14 mouse cellular contexts compared by ENCODE assay signal in the genomic region with DNA sequence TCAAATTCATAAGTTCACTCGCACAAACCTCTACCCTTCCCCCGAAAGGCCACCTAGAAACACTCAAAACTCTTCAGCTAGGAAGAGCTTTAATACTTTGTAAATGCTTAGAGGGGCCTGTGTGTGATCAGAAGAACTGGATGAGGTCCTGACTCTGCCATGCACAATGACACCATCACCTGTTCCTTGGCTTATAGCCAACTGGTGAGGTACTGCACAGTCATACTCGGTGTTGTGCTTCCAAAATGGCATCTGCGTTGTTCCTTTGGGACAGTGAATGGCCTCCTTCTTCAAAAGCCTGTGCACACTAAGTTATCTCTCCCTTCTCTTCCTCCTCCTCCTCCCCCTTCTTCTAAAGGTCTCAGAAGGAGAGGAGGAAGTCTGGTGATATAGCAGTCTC. TPM values are rescaled to one million over a fixed set of nuclear protein-coding genes. Genes with fewer than 3 reads are reported as not detected.
A peak's percentile ranks its signal among the peaks of the same experiment; 100 is the strongest.
DNase-seq lines count a peak whose midpoint lies in the region; ATAC-seq and TF ChIP-seq lines count a peak whose summit lies in the region.
"Had no signal": no experiment of that assay in that cellular context is flagged by ENCODE, and none has a peak within 500 bp of the region (broad histone marks: within the 10 kb centered on the region; RNA-seq: fewer than 3 reads in every experiment).

No protein-coding gene starts in this region.

- H3K27ac ChIP-seq in liver, embryonic 12.5 days = peak overlapping the region; percentile 36; the same call in 1 of the 2 replicates
- no peak overlapping the region for H3K27ac ChIP-seq in liver, embryonic 11.5 days (ENCODE audit: low read depth, low read length)
- H3K27ac ChIP-seq in bone marrow, adult 2 months (ENCODE audit: control insufficient read depth, insufficient read depth, low read depth, low read length, poor library complexity) = peak overlapping the region; percentile 91
- 0 out of 2 replicates have a peak overlapping the region, but pooled peaks have one; percentile 53 for H3K27ac ChIP-seq in liver, embryonic 16.5 days (ENCODE audit: low read length)
- H3K27ac ChIP-seq: kidney, postnatal 0 days had no signal

- ATAC-seq in liver, embryonic 12.5 days = no peak
- ATAC-seq in liver, embryonic 11.5 days (replicated peaks; ENCODE audit: low FRiP score) = no peak
- ATAC-seq in CD4-positive, CD25-positive, alpha-beta regulatory T cell, adult 4 months = peak; percentile 40
- ATAC-seq in liver, embryonic 16.5 days (ENCODE audit: low read depth) = no peak
- no peak for ATAC-seq in megakaryocyte progenitor cell, adult 5-6 weeks (replicated peaks; ENCODE audit: poor library complexity)

- H3K9me3 ChIP-seq in liver, embryonic 12.5 days (replicated peaks) = no peaks in the 10 kb centered on the region
- H3K9me3 ChIP-seq in liver, embryonic 11.5 days (ENCODE audit: control insufficient read depth, low read length) = no peaks in the 10 kb centered on the region
- no peaks in the 10 kb centered on the region for H3K9me3 ChIP-seq in liver, embryonic 16.5 days (replicated peaks; ENCODE audit: control insufficient read depth, low read length)

- 71% methylated on average over 4 of the region's 4 CpGs for WGBS in liver, embryonic 12.5 days (ENCODE audit: insufficient replicate concordance)
- WGBS in liver, embryonic 11.5 days = 75% methylated on average over 4 of the region's 4 CpGs
- WGBS in bone marrow, adult 2 months = 60% methylated on average over 4 of the region's 4 CpGs
- 68% methylated on average over 4 of the region's 4 CpGs for WGBS in liver, embryonic 16.5 days (ENCODE audit: insufficient replicate concordance)

- peaks cover 20% of the 10 kb centered on the region for H3K36me3 ChIP-seq in liver, embryonic 12.5 days
- no peaks in the 10 kb centered on the region; the same call in 1 of the 2 replicates for H3K36me3 ChIP-seq in liver, embryonic 11.5 days (ENCODE audit: control insufficient read depth, insufficient read depth, low read length)
- no peaks in the 10 kb centered on the region for H3K36me3 ChIP-seq in liver, embryonic 16.5 days (ENCODE audit: control insufficient read depth, insufficient read depth)

- TF ChIP-seq POLR2A in bone marrow, adult 2 months (IDR thresholded peaks at IDR 0.05; ENCODE audit: borderline replicate concordance, control insufficient read depth, low read depth, low read length) = no peak

- no peak overlapping the region for H3K9ac ChIP-seq in liver, embryonic 12.5 days
- H3K9ac ChIP-seq in liver, embryonic 11.5 days (ENCODE audit: low read depth, low read length) = no peak overlapping the region
- no peak overlapping the region for H3K9ac ChIP-seq in liver, embryonic 16.5 days (ENCODE audit: low read depth, low read length)

- H3K4me2 ChIP-seq in liver, embryonic 12.5 days = 0 out of 2 replicates have a peak overlapping the region, but pooled peaks have one; percentile 46
- no peak overlapping the region for H3K4me2 ChIP-seq in liver, embryonic 11.5 days
- no peak overlapping the region for H3K4me2 ChIP-seq in liver, embryonic 16.5 days (ENCODE audit: low read depth, low read length)

- TF ChIP-seq CTCF in bone marrow, adult 2 months (IDR thresholded peaks at IDR 0.05; ENCODE audit: control insufficient read depth, insufficient read depth, low read length) = no peak

- no peak for DNase-seq in liver, embryonic 11.5 days (ENCODE audit: low spot score)
- DNase-seq in left cerebral cortex, postnatal 36 days (ENCODE audit: low spot score in 2 of 2) = no peak
- DNase-seq in cerebellum, adult 9-11 months = no peak
- DNase-seq: cerebellum, postnatal 14 days; heart, postnatal 10 days; lung, postnatal 4 days had no signal

- no peaks in the 10 kb centered on the region for H3K27me3 ChIP-seq in liver, embryonic 12.5 days (replicated peaks)
- H3K27me3 ChIP-seq in liver, embryonic 11.5 days (replicated peaks; ENCODE audit: control insufficient read depth, insufficient read depth, low read length) = no peaks in the 10 kb centered on the region
- H3K27me3 ChIP-seq in liver, embryonic 16.5 days (ENCODE audit: control insufficient read depth, insufficient read depth, low read depth, low read length) = no peaks in the 10 kb centered on the region

- no peak overlapping the region for H3K4me3 ChIP-seq in liver, embryonic 12.5 days
- H3K4me3 ChIP-seq in liver, embryonic 11.5 days (ENCODE audit: low read depth, low read length) = no peak overlapping the region
- H3K4me3 ChIP-seq in bone marrow, adult 2 months (replicated peaks; ENCODE audit: control insufficient read depth, low read depth, low read length) = no peak overlapping the region
- no peak overlapping the region for H3K4me3 ChIP-seq in liver, embryonic 16.5 days (ENCODE audit: low read depth, low read length)

- peaks cover 53% of the 10 kb centered on the region for H3K4me1 ChIP-seq in liver, embryonic 12.5 days
- H3K4me1 ChIP-seq in liver, embryonic 11.5 days (replicated peaks; ENCODE audit: control insufficient read depth, insufficient read depth, low read length) = peaks cover 23% of the 10 kb centered on the region
- H3K4me1 ChIP-seq in bone marrow, adult 2 months (ENCODE audit: control insufficient read depth, insufficient read depth, low read length) = peaks cover 17% of the 10 kb centered on the region
- peaks cover 33% of the 10 kb centered on the region for H3K4me1 ChIP-seq in liver, embryonic 16.5 days (ENCODE audit: control insufficient read depth, low read depth, low read length)

- intact Hi-C loops in left cerebral cortex, postnatal 36 days (cut with DNase I) = no loop called here

RNA-seq across cellular contexts. Expression of a gene that starts 8.3 kb away (rescaled TPM):
- 0.04 TPM in 1 of 2 replicates, not detected in the other for polyA plus RNA-seq in liver, embryonic 12.5 days (2016; fragmentation: Nextera tagmentation; extraction: Ambion mirVana)
- polyA plus RNA-seq in liver, embryonic 11.5 days (2014; fragmentation: Nextera tagmentation; extraction: Ambion mirVana) = 0.04 TPM in 1 of 2 replicates, not detected in the other
- under 1 TPM; 0.10 to 0.75 TPM for polyA plus RNA-seq in CD4-positive, CD25-positive, alpha-beta regulatory T cell, adult 4 months (2017; shearing (Covaris generic))
- not detected in 2 replicates for polyA plus RNA-seq in bone marrow, adult 2 months (2011; ENCODE audit: insufficient read depth, insufficient read length, low replicate concordance, missing spikeins)
- 0.01 TPM in 1 of 2 replicates, not detected in the other for polyA plus RNA-seq in liver, embryonic 16.5 days (2015; fragmentation: Nextera tagmentation; extraction: Ambion mirVana)
- under 1 TPM; 0.29 to 0.39 TPM for total RNA-seq in left cerebral cortex, postnatal 36 days (2021)
- not detected in 2 replicates for total RNA-seq in megakaryocyte progenitor cell, adult 5-6 weeks (2015)
- not detected in 2 replicates for total RNA-seq in megakaryocyte progenitor cell, adult 5-6 weeks (2017)
- total RNA-seq: gastrocnemius, adult 18-20 months had no signal
- polyA plus RNA-seq: G1E had no signal

RNA-seq across cellular contexts. Expression of a gene that starts 8.3 kb away (rescaled TPM):
- polyA plus RNA-seq in liver, embryonic 12.5 days (2016; fragmentation: Nextera tagmentation; extraction: Ambion mirVana) = 5.3 and 5.9 TPM in 2 replicates
- 9.2 and 9.8 TPM in 2 replicates for polyA plus RNA-seq in liver, embryonic 11.5 days (2014; fragmentation: Nextera tagmentation; extraction: Ambion mirVana)
- polyA plus RNA-seq in CD4-positive, CD25-positive, alpha-beta regulatory T cell, adult 4 months (2017; shearing (Covaris generic)) = 10 to 100 TPM; 10.5 to 12.7 TPM
- 8.8 and 14.9 TPM in 2 replicates for polyA plus RNA-seq in bone marrow, adult 2 months (2011; ENCODE audit: insufficient read depth, insufficient read length, low replicate concordance, missing spikeins)
- 4.0 and 4.3 TPM in 2 replicates for polyA plus RNA-seq in liver, embryonic 16.5 days (2015; fragmentation: Nextera tagmentation; extraction: Ambion mirVana)
- total RNA-seq in left cerebral cortex, postnatal 36 days (2021) = 1 to 10 TPM in 1 of 2 experiments, under 1 TPM in 1; 0.95 to 1.1 TPM
- 10.2 and 13.1 TPM in 2 replicates for total RNA-seq in megakaryocyte progenitor cell, adult 5-6 weeks (2015)
- 12.1 and 18.3 TPM in 2 replicates for total RNA-seq in megakaryocyte progenitor cell, adult 5-6 weeks (2017)

RNA-seq across cellular contexts. Expression of a gene that starts 26.7 kb away (rescaled TPM):
- not detected in 2 replicates for polyA plus RNA-seq in liver, embryonic 12.5 days (2016; fragmentation: Nextera tagmentation; extraction: Ambion mirVana)
- 0.04 TPM in 1 of 2 replicates, not detected in the other for polyA plus RNA-seq in liver, embryonic 11.5 days (2014; fragmentation: Nextera tagmentation; extraction: Ambion mirVana)
- not detected for polyA plus RNA-seq in CD4-positive, CD25-positive, alpha-beta regulatory T cell, adult 4 months (2017; shearing (Covaris generic))
- polyA plus RNA-seq in bone marrow, adult 2 months (2011; ENCODE audit: insufficient read depth, insufficient read length, low replicate concordance, missing spikeins) = not detected in 2 replicates
- polyA plus RNA-seq in liver, embryonic 16.5 days (2015; fragmentation: Nextera tagmentation; extraction: Ambion mirVana) = not detected in 2 replicates
- total RNA-seq in left cerebral cortex, postnatal 36 days (2021) = under 1 TPM; 0.29 to 0.30 TPM
- not detected in 2 replicates for total RNA-seq in megakaryocyte progenitor cell, adult 5-6 weeks (2015)
- total RNA-seq in megakaryocyte progenitor cell, adult 5-6 weeks (2017) = not detected in 2 replicates
- total RNA-seq: G1E; gastrocnemius, adult 18-20 months had no signal
- polyA plus RNA-seq: G1E; kidney, postnatal 0 days had no signal

RNA-seq across cellular contexts. Expression of a gene that starts 45.4 kb away (rescaled TPM):
- polyA plus RNA-seq in liver, embryonic 12.5 days (2016; fragmentation: Nextera tagmentation; extraction: Ambion mirVana) = 0.29 and 0.31 TPM in 2 replicates
- 0.55 and 0.67 TPM in 2 replicates for polyA plus RNA-seq in liver, embryonic 11.5 days (2014; fragmentation: Nextera tagmentation; extraction: Ambion mirVana)
- polyA plus RNA-seq in CD4-positive, CD25-positive, alpha-beta regulatory T cell, adult 4 months (2017; shearing (Covaris generic)) = under 1 TPM in 1 of 2 experiments, not detected in 1; 0.95 TPM
- 2.0 TPM in 1 of 2 replicates, not detected in the other for polyA plus RNA-seq in bone marrow, adult 2 months (2011; ENCODE audit: insufficient read depth, insufficient read length, low replicate concordance, missing spikeins)
- polyA plus RNA-seq in liver, embryonic 16.5 days (2015; fragmentation: Nextera tagmentation; extraction: Ambion mirVana) = 0.07 and 0.08 TPM in 2 replicates
- 1 to 10 TPM; 2.2 to 2.7 TPM for total RNA-seq in left cerebral cortex, postnatal 36 days (2021)
- total RNA-seq in megakaryocyte progenitor cell, adult 5-6 weeks (2015) = not detected in 2 replicates
- total RNA-seq in megakaryocyte progenitor cell, adult 5-6 weeks (2017) = 0.34 and 0.62 TPM in 2 replicates

RNA-seq across cellular contexts. Expression of a gene that starts 56.0 kb away (rescaled TPM):
- polyA plus RNA-seq in liver, embryonic 12.5 days (2016; fragmentation: Nextera tagmentation; extraction: Ambion mirVana) = 119 and 123 TPM in 2 replicates
- polyA plus RNA-seq in liver, embryonic 11.5 days (2014; fragmentation: Nextera tagmentation; extraction: Ambion mirVana) = 183 and 195 TPM in 2 replicates
- polyA plus RNA-seq in CD4-positive, CD25-positive, alpha-beta regulatory T cell, adult 4 months (2017; shearing (Covaris generic)) = 10 to 100 TPM; 32.4 to 36.4 TPM
- 24.8 and 34.2 TPM in 2 replicates for polyA plus RNA-seq in bone marrow, adult 2 months (2011; ENCODE audit: insufficient read depth, insufficient read length, low replicate concordance, missing spikeins)
- polyA plus RNA-seq in liver, embryonic 16.5 days (2015; fragmentation: Nextera tagmentation; extraction: Ambion mirVana) = 123 and 134 TPM in 2 replicates
- 10 to 100 TPM; 46.6 to 50.3 TPM for total RNA-seq in left cerebral cortex, postnatal 36 days (2021)
- total RNA-seq in megakaryocyte progenitor cell, adult 5-6 weeks (2015) = 413 and 417 TPM in 2 replicates
- total RNA-seq in megakaryocyte progenitor cell, adult 5-6 weeks (2017) = 162 and 194 TPM in 2 replicates
